14 mouse cellular contexts compared by ENCODE assay signal in the genomic region with DNA sequence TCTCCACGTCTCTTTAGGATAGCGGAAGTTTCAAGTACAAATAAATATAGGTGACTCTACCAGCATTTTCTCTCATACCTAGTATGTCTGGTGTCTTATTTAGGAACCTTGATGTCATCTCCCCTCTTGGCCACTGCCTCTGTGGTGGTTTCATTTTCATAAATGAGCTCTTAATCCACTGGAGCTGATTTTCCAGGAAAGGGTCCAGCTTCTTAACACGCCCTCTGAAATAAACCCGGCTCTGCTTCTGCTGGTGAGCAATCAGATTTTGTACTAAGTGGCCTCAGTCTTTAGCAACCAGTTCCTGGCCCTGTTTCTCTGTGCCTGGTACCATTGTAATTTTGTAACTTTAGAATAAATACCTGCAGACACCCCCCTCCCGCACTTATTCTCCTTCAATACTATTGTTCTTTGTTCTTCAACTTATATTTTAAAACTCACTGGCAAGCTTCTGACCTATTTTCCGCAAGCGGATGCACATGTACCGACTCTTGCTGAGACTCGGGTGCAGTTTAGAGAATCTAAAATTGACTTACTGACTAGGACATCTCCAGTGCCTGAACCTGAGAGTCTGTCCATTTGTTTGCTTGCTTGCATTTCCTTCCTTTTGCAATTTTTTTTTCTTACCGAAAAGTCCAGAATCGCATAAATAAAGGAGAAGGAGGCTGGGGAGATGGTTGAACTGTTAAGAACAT. TPM values are rescaled to one million over a fixed set of nuclear protein-coding genes. Genes with fewer than 3 reads are reported as not detected.
"Had no signal": no experiment of that assay in that cellular context is flagged by ENCODE, and none has a peak within 500 bp of the region (broad histone marks: within the 10 kb centered on the region; RNA-seq: fewer than 3 reads in every experiment).

No protein-coding gene starts in this region.

- DNase-seq: kidney, adult 11 months; kidney, adult 8-10 months; kidney, postnatal 10 days; kidney, postnatal 36 days; layer of hippocampus, postnatal 36 days; liver, postnatal 0 days; lung, embryonic 14.5 days; right cerebral cortex, adult 18-20 months; right cerebral cortex, postnatal 14 days; right cerebral cortex, postnatal 4 days; spleen, adult 18-20 months had no signal

- ATAC-seq: liver, postnatal 0 days; lung, postnatal 0 days; midbrain, embryonic 15.5 days had no signal

RNA-seq across cellular contexts. Expression of gene Tmem52, which starts 55.1 kb away (rescaled TPM):
- total RNA-seq: megakaryocyte, adult 5-6 weeks had no signal
